ENCODE assay signal across 7 mouse cellular contexts in the genomic region with DNA sequence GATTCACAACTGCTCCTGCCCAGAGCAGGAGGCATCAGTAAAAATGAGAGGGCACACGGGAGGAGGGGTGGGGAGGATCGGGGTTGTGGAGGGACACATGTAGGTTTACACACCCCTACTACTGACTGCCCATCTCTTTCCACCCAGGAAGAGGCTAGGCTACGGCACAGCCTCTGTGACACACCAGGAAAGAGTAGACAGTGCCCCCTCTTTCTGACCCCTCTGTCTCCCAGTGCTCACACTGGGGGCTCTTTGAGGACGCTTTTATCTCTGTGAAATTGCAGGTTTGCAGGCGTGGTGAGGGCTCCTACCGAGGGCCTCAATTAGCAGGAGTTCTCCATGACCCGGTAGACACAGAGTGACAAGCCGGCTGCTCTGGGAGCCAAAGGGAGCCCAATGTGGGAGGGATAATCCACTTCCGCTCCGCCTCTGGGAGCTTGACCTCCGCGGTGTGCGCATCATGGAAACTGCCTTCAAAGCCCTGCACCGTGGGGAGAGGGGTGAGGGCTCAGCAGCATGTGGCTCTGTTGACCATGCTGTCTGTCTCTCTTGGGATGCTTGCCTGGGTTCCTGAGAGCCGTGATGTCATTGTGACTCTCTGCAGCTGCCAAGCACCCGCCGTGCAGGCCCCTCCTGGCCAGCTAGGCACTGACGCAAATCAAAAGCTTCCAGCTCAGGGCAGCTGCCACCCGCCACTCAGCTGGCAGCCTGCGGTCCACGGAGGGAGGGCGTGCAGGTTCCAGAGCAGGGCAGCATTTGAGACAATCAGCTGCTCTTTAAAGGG.
DNase-seq lines count a peak whose midpoint lies in the region; ATAC-seq and TF ChIP-seq lines count a peak whose summit lies in the region.

No protein-coding gene starts in this region.

- H3K27ac ChIP-seq in limb, embryonic 14.5 days (replicated peaks; ENCODE audit: low read depth, low read length), result peak overlapping the region; percentile 28; the same call in 1 of the 2 replicates
- H3K27ac ChIP-seq in stomach, embryonic 16.5 days (ENCODE audit: low read length), result peak overlapping the region; percentile 30; the same call in 1 of the 2 replicates

- no peak overlapping the region for H3K9ac ChIP-seq in limb, embryonic 14.5 days (ENCODE audit: low read depth, low read length, severe bottlenecking)
- peak overlapping the region; percentile 19; the same call in 1 of the 2 replicates for H3K9ac ChIP-seq in stomach, embryonic 16.5 days (ENCODE audit: low read length)

- H3K36me3 ChIP-seq in limb, embryonic 14.5 days (ENCODE audit: control insufficient read depth, insufficient read depth, low read length), result no peaks in the 10 kb centered on the region
- no peaks in the 10 kb centered on the region for H3K36me3 ChIP-seq in myocyte (ENCODE audit: control insufficient read depth, insufficient read depth)
- H3K36me3 ChIP-seq in stomach, embryonic 16.5 days (ENCODE audit: control insufficient read depth, insufficient read depth, low read length), result no peaks in the 10 kb centered on the region

- H3K4me3 ChIP-seq in limb, embryonic 14.5 days (replicated peaks; ENCODE audit: low read length), result no peak overlapping the region
- H3K4me3 ChIP-seq in myocyte, result peak overlapping the region; percentile 10
- no peak overlapping the region for H3K4me3 ChIP-seq in stomach, embryonic 16.5 days (replicated peaks; ENCODE audit: low read length)

- peak; percentile 74 for ATAC-seq in limb, embryonic 14.5 days (ENCODE audit: low FRiP score, low read depth)
- ATAC-seq in stomach, embryonic 16.5 days (ENCODE audit: insufficient read depth, low FRiP score), result peak; percentile 58; the same call in 1 of the 2 replicates

- peak overlapping the region; percentile 21; the same call in 1 of the 2 replicates for H3K4me2 ChIP-seq in limb, embryonic 14.5 days (replicated peaks; ENCODE audit: low read depth, low read length, severe bottlenecking)
- peak overlapping the region; percentile 95 for H3K4me2 ChIP-seq in myocyte (ENCODE audit: low read depth)
- no peak overlapping the region for H3K4me2 ChIP-seq in stomach, embryonic 16.5 days (ENCODE audit: low read depth, low read length)

- H3K9me3 ChIP-seq in limb, embryonic 14.5 days (ENCODE audit: control insufficient read depth, low read length), result no peaks in the 10 kb centered on the region
- H3K9me3 ChIP-seq in stomach, embryonic 16.5 days (replicated peaks; ENCODE audit: control insufficient read depth, low read length), result no peaks in the 10 kb centered on the region

- 16% methylated on average over 22 of the region's 22 CpGs for WGBS in limb, embryonic 14.5 days
- 19% methylated on average over 22 of the region's 22 CpGs for WGBS in stomach, embryonic 16.5 days

- H3K27me3 ChIP-seq in limb, embryonic 14.5 days (ENCODE audit: control insufficient read depth, insufficient read depth, low read length), result no peaks in the 10 kb centered on the region
- no peaks in the 10 kb centered on the region for H3K27me3 ChIP-seq in myocyte (ENCODE audit: control insufficient read depth, insufficient read depth, insufficient read length)
- no peaks in the 10 kb centered on the region for H3K27me3 ChIP-seq in stomach, embryonic 16.5 days (ENCODE audit: control insufficient read depth, insufficient read depth, low read length)

- no peak overlapping the region for H3ac ChIP-seq in myocyte (ENCODE audit: control insufficient read depth, insufficient read length)

- no peaks in the 10 kb centered on the region for H3K79me2 ChIP-seq in myocyte (ENCODE audit: control insufficient read depth, insufficient read depth)

- DNase-seq in R1 (ENCODE audit: low read depth, low spot score), result peak; percentile 77
- peak; percentile 80 for DNase-seq in embryo, embryonic 11 days
- DNase-seq in heart, adult 8-10 months (ENCODE audit: low spot score), result peak; percentile 78
- peak; percentile 67 for DNase-seq in kidney, adult 11 months
- DNase-seq in limb, embryonic 14.5 days (ENCODE audit: low spot score), result peak; percentile 59

- no peak for TF ChIP-seq POLR2A in limb, embryonic 14.5 days (IDR thresholded peaks at IDR 0.05; ENCODE audit: borderline replicate concordance, extremely low read depth, insufficient read depth, insufficient read length)
- TF ChIP-seq POLR2A in myocyte (IDR thresholded peaks at IDR 0.05; ENCODE audit: insufficient read length, low read depth), result peak; percentile 51

- peaks cover 16% of the 10 kb centered on the region for H3K4me1 ChIP-seq in limb, embryonic 14.5 days (ENCODE audit: control insufficient read depth, insufficient read depth, low read length)
- peaks cover 36% of the 10 kb centered on the region for H3K4me1 ChIP-seq in stomach, embryonic 16.5 days (ENCODE audit: control insufficient read depth, insufficient read depth, low read length)

TF ChIP-seq in myocyte, 11 proteins besides CTCF, POLR2A, EP300 and RAD21:
- peak; percentile 0 for TF ChIP-seq E2F4 (IDR thresholded peaks at IDR 0.05; ENCODE audit: insufficient read depth)
- TF ChIP-seq POLR2AphosphoS2 (IDR thresholded peaks at IDR 0.05; ENCODE audit: insufficient read length, low read depth), result no peak
- TF ChIP-seq USF1 (IDR thresholded peaks at IDR 0.05; ENCODE audit: low read depth), result no peak
- peak; percentile 99 for TF ChIP-seq TCF12 (IDR thresholded peaks at IDR 0.05; ENCODE audit: insufficient read depth, poor library complexity, severe bottlenecking)
- no peak for TF ChIP-seq CEBPB (IDR thresholded peaks at IDR 0.05; ENCODE audit: insufficient read depth, poor library complexity, severe bottlenecking)
- peak; percentile 81 for TF ChIP-seq MAX (IDR thresholded peaks at IDR 0.05; ENCODE audit: low read depth)
- no peak for TF ChIP-seq REST (IDR thresholded peaks at IDR 0.05; ENCODE audit: insufficient read depth, insufficient read length)
- TF ChIP-seq TCF3 (IDR thresholded peaks at IDR 0.05; ENCODE audit: insufficient read length, low read depth), result peak; percentile 99
- TF ChIP-seq MYOG (IDR thresholded peaks at IDR 0.05; ENCODE audit: control insufficient read depth in 1 of 3, insufficient read depth in 1 of 3, insufficient read length in 2 of 3, low read depth in 2 of 3), result peak; percentile 96 to 100 (median 99)
- no peak for TF ChIP-seq SRF (IDR thresholded peaks at IDR 0.05; ENCODE audit: control insufficient read depth, insufficient read length, low read depth)
- peak; percentile 1 to 99 (median 96) for TF ChIP-seq MYOD1 (IDR thresholded peaks at IDR 0.05; ENCODE audit: control insufficient read depth in 1 of 3, insufficient read length in 2 of 3, low read depth in 2 of 3)
